Mouse (Mus musculus): ENCODE data around the gene Rab21.

Gene Rab21

GRCm38 (mm10) chr10:115315473-115316171 is at the start of gene Rab21:
Gene Rab21 (minus strand): TSS chr10:115315594.
- peak; percentile 84 to 97 for DNase-seq (ENCODE audit: low spot score in 2 of 2)

- peak in 1 of 2 experiments; percentile 11 for DNase-seq (ENCODE audit: low spot score in 2 of 2)
Measured at GRCm38 (mm10) chr10:115363151-115363550, 47.8 kb upstream of the Rab21 start.

- DNase-seq (ENCODE audit: low spot score in 2 of 2) = no peak
Measured at GRCm38 (mm10) chr10:115362623-115362964, 47.2 kb upstream of the Rab21 start.

GRCm38 (mm10) chr10:115361840-115362622 is 46.6 kb upstream of the Rab21 start, which contains the start of gene Tmem19:
Gene Tmem19 (minus strand): TSS chr10:115362501.
- peak; percentile 89 to 94 for DNase-seq (ENCODE audit: low spot score in 2 of 2)

GRCm38 (mm10) chr10:115359066-115359465 is 43.7 kb upstream of the Rab21 start:
- no peak for DNase-seq (ENCODE audit: low spot score in 2 of 2)

GRCm38 (mm10) chr10:115358216-115358919 is 43.0 kb upstream of the Rab21 start:
- no peak for DNase-seq (ENCODE audit: low spot score in 2 of 2)

- DNase-seq (ENCODE audit: low spot score in 2 of 2) = no peak
Measured at GRCm38 (mm10) chr10:115356106-115356505, 40.7 kb upstream of the Rab21 start.

GRCm38 (mm10) chr10:115355016-115355415 is 39.6 kb upstream of the Rab21 start:
- no peak for DNase-seq (ENCODE audit: low spot score in 2 of 2)

GRCm38 (mm10) chr10:115354553-115354952 is 39.2 kb upstream of the Rab21 start:
- no peak for DNase-seq (ENCODE audit: low spot score in 2 of 2)

- DNase-seq (ENCODE audit: low spot score in 2 of 2) = no peak
Measured at GRCm38 (mm10) chr10:115350810-115351397, 35.5 kb upstream of the Rab21 start.

- DNase-seq (ENCODE audit: low spot score in 2 of 2) = no peak
Measured at GRCm38 (mm10) chr10:115349509-115349908, 34.1 kb upstream of the Rab21 start.

GRCm38 (mm10) chr10:115349029-115349428 is 33.6 kb upstream of the Rab21 start:
- no peak for DNase-seq (ENCODE audit: low spot score in 2 of 2)

- no peak for DNase-seq (ENCODE audit: low spot score in 2 of 2)
Measured at GRCm38 (mm10) chr10:115348131-115348530, 32.7 kb upstream of the Rab21 start.

GRCm38 (mm10) chr10:115346444-115346843 is 31.1 kb upstream of the Rab21 start:
- no peak for DNase-seq (ENCODE audit: low spot score in 2 of 2)

- DNase-seq (ENCODE audit: low spot score in 2 of 2) = no peak
Measured at GRCm38 (mm10) chr10:115342771-115343425, 27.5 kb upstream of the Rab21 start.

GRCm38 (mm10) chr10:115339820-115340328 is 24.5 kb upstream of the Rab21 start:
- no peak for DNase-seq (ENCODE audit: low spot score in 2 of 2)

GRCm38 (mm10) chr10:115336901-115337300 is 21.5 kb upstream of the Rab21 start:
- no peak for DNase-seq (ENCODE audit: low spot score in 2 of 2)

GRCm38 (mm10) chr10:115333528-115333927 is 18.1 kb upstream of the Rab21 start:
- no peak for DNase-seq (ENCODE audit: low spot score in 2 of 2)

- no peak for DNase-seq (ENCODE audit: low spot score in 2 of 2)
Measured at GRCm38 (mm10) chr10:115332997-115333396, 17.6 kb upstream of the Rab21 start.

- DNase-seq (ENCODE audit: low spot score in 2 of 2) = no peak
Measured at GRCm38 (mm10) chr10:115332420-115332952, 17.1 kb upstream of the Rab21 start.

- no peak for DNase-seq (ENCODE audit: low spot score in 2 of 2)
Measured at GRCm38 (mm10) chr10:115329010-115329530, 13.7 kb upstream of the Rab21 start.
